Mouse (Mus musculus) heart, embryonic 10.5 days (tissue): ENCODE measurements around the gene Ppp1r3f. TPM values are rescaled to one million over a fixed set of nuclear protein-coding genes. Genes with fewer than 3 reads are reported as not detected.

Experiments used
- polyA plus RNA-seq: library from polyadenylated mRNA; unstranded; fragments of >200 nt; fragmentation: Nextera tagmentation; extraction: Ambion mirVana; gene quantifications from 2 replicates; pipeline ENCODE4 v1.2.1, GENCODE M21; 2016

The Ppp1r3f gene
- polyA plus RNA-seq, 1 experiment from 2014 or later, result 2.1 TPM

Other genes starting within 250 kb of the Ppp1r3f start
- 0.33 and 0.98 TPM in 2 replicates for gene Usp27x, start 198.5 kb downstream of the Ppp1r3f start, polyA plus RNA-seq
- gene Foxp3, start 639 bp downstream of the Ppp1r3f start, polyA plus RNA-seq, result 0.10 TPM in 1 of 2 replicates, not detected in the other
- gene Ccdc22, start 31.2 kb upstream of the Ppp1r3f start, polyA plus RNA-seq, result 27.1 and 27.6 TPM in 2 replicates
- 0.03 TPM in 1 of 2 replicates, not detected in the other for gene Cacna1f, start 32.8 kb upstream of the Ppp1r3f start, polyA plus RNA-seq
- gene Syp, start 64.2 kb upstream of the Ppp1r3f start, polyA plus RNA-seq, result 0.91 and 1.1 TPM in 2 replicates
- 6.7 and 8.0 TPM in 2 replicates for gene Prickle3, start 83.0 kb upstream of the Ppp1r3f start, polyA plus RNA-seq
- gene Plp2, start 97.1 kb upstream of the Ppp1r3f start, polyA plus RNA-seq, result 147 and 155 TPM in 2 replicates
- gene Magix, start 107.0 kb upstream of the Ppp1r3f start, polyA plus RNA-seq, result 0.05 and 0.06 TPM in 2 replicates
- gene Gpkow, start 122.8 kb upstream of the Ppp1r3f start, polyA plus RNA-seq, result 38.1 and 38.5 TPM in 2 replicates
- gene Wdr45, start 140.1 kb upstream of the Ppp1r3f start, polyA plus RNA-seq, result 21.0 and 21.5 TPM in 2 replicates
- gene Gm45208, start 148.0 kb upstream of the Ppp1r3f start, polyA plus RNA-seq, result 0.39 TPM in 1 of 2 replicates, not detected in the other
- 47.7 and 61.2 TPM in 2 replicates for gene Praf2, start 154.2 kb upstream of the Ppp1r3f start, polyA plus RNA-seq
- gene Ccdc120, start 176.6 kb upstream of the Ppp1r3f start, polyA plus RNA-seq, result 8.6 and 11.7 TPM in 2 replicates
- 22.7 and 23.2 TPM in 2 replicates for gene Tfe3, start 188.3 kb upstream of the Ppp1r3f start, polyA plus RNA-seq
- gene Gripap1, start 215.5 kb upstream of the Ppp1r3f start, polyA plus RNA-seq, result 35.4 and 37.6 TPM in 2 replicates
- 1.1 and 1.4 TPM in 2 replicates for gene Kcnd1, start 248.0 kb upstream of the Ppp1r3f start, polyA plus RNA-seq